Mouse (Mus musculus) lung, postnatal 0 days (tissue): ENCODE results near the gene Lhfpl3. TPM values are rescaled to one million over a fixed set of nuclear protein-coding genes. Genes with fewer than 3 reads are reported as not detected.

Source experiments
- ATAC-seq: fragments of 200-750 bp; cut with Nextera tagmentation; 2 replicates; pipeline ENCODE4 v1.8.0; 2017; ENCODE audit warnings: moderate library complexity
- DNase-seq: peaks from one replicate; pipeline ENCODE4 v3.0.0-alpha.2; 2016; ENCODE audit warnings: low spot score
- H3K27ac ChIP-seq: fragments of 300-500 bp; sonication (generic); 2 replicates; pipeline ENCODE4 v1.5.1; 2014; ENCODE audit warnings: antibody characterized with exemption, mild to moderate bottlenecking, low read length, mixed read lengths
- H3K27me3 ChIP-seq: fragments of 300-500 bp; sonication (generic); replicated peaks from 2 replicates; pipeline ENCODE4 v1.6.1; 2014; ENCODE audit warnings: low read length, mixed read lengths; ENCODE audit not compliant: insufficient read depth
- H3K36me3 ChIP-seq: fragments of 300-500 bp; sonication (generic); 2 replicates; pipeline ENCODE4 v1.6.1; 2014; ENCODE audit warnings: low read length, mixed read lengths; ENCODE audit not compliant: insufficient read depth
- H3K4me1 ChIP-seq: fragments of 300-500 bp; sonication (generic); 2 replicates; pipeline ENCODE4 v1.6.1; 2014; ENCODE audit warnings: antibody characterized with exemption, low read depth, low read length, mixed read lengths; ENCODE audit not compliant: insufficient read depth
- H3K4me2 ChIP-seq: fragments of 300-500 bp; sonication (generic); replicated peaks from 2 replicates; pipeline ENCODE4 v1.6.1; 2014; ENCODE audit warnings: low read depth, mild to moderate bottlenecking, low read length, moderate library complexity, mixed read lengths
- H3K4me3 ChIP-seq: fragments of 300-500 bp; sonication (generic); 2 replicates; pipeline ENCODE4 v1.5.1; 2014; ENCODE audit warnings: low read depth, low read length
- H3K9ac ChIP-seq: fragments of 300-500 bp; sonication (generic); replicated peaks from 2 replicates; pipeline ENCODE4 v1.6.1; 2014; ENCODE audit warnings: low read depth, mild to moderate bottlenecking
- H3K9me3 ChIP-seq: fragments of 300-500 bp; sonication (generic); 2 replicates; pipeline ENCODE4 v1.6.1; 2016; ENCODE audit warnings: low read length, mixed read lengths
- CTCF ChIP-seq: IDR thresholded peaks from 2 replicates; pipeline ENCODE4 v1.5.1; 2016; ENCODE audit warnings: antibody characterized with exemption, mild to moderate bottlenecking
- EP300 ChIP-seq: IDR thresholded peaks from 2 replicates; pipeline ENCODE4 v1.6.1; 2016; ENCODE audit warnings: antibody characterized with exemption, mild to moderate bottlenecking, control low read depth
- WGBS: fragments of 180-500 bp; shearing (Covaris S2); extraction: QIAGEN DNeasy Blood & Tissue Kit; methylation state at CpG from one replicate; pipeline ENCODE4 v1.1.7; 2014; 5-methylcytosine and 5-hydroxymethylcytosine counted together
- polyA plus RNA-seq: library from polyadenylated mRNA; unstranded; fragments of >200 nt; fragmentation: Nextera tagmentation; extraction: Ambion mirVana; gene quantifications from 2 replicates; pipeline ENCODE4 v1.2.1, GENCODE M21; 2015

The Lhfpl3 gene
- polyA plus RNA-seq, 1 experiment from 2014 or later = 0.04 TPM

- Histone ChIP-seq H3K4me2 (no peak overlapping the region), H3K4me3 (no peak overlapping the region), H3K27ac (0 out of 2 replicates have a peak overlapping the region, but pooled peaks have one; percentile 32), H3K36me3 (no peaks in the 10 kb centered on the region), H3K27me3 (no peaks in the 10 kb centered on the region), H3K4me1 (no peaks in the 10 kb centered on the region), H3K9me3 (no peaks in the 10 kb centered on the region), H3K9ac (no peak overlapping the region)
- TF ChIP-seq CTCF (no peak), EP300 (peak; percentile 56; the same call in 1 of the 2 replicates)
- DNase-seq = peak; percentile 24
- WGBS = 45% methylated on average over 8 of the region's 8 CpGs
- peak; percentile 56 for ATAC-seq
These were observed 269.9 kb downstream of the Lhfpl3 start for GRCm38 (mm10) chr5:23015587-23016335.

- no peak overlapping the region for H3K27ac ChIP-seq
- H3K4me2 ChIP-seq = no peak overlapping the region
- H3K4me1 ChIP-seq = no peaks in the 10 kb centered on the region
- TF ChIP-seq EP300 (no peak), CTCF (no peak)
- H3K4me3 ChIP-seq = no peak overlapping the region
- H3K36me3 ChIP-seq = no peaks in the 10 kb centered on the region
- no peaks in the 10 kb centered on the region for H3K27me3 ChIP-seq
- ATAC-seq (no peak), DNase-seq (no peak)
- 54% methylated on average over 6 of the region's 6 CpGs for WGBS
- no peak overlapping the region for H3K9ac ChIP-seq
- no peaks in the 10 kb centered on the region for H3K9me3 ChIP-seq
These were observed 289.3 kb downstream of the Lhfpl3 start for GRCm38 (mm10) chr5:23034944-23035726.

GRCm38 (mm10) chr5:23035727-23036029 lies 289.8 kb downstream of the Lhfpl3 start:
- no peak overlapping the region for H3K4me3 ChIP-seq
- no peaks in the 10 kb centered on the region for H3K27me3 ChIP-seq
- no peaks in the 10 kb centered on the region for H3K9me3 ChIP-seq
- H3K36me3 ChIP-seq = no peaks in the 10 kb centered on the region
- whole genome bisulfite sequencing = 70% methylated on average over 5 of the region's 5 CpGs
- DNase-seq = no peak
- no peak overlapping the region for H3K4me2 ChIP-seq
- no peak overlapping the region for H3K27ac ChIP-seq
- no peak overlapping the region for H3K9ac ChIP-seq
- ATAC-seq = no peak
- no peaks in the 10 kb centered on the region for H3K4me1 ChIP-seq
- TF ChIP-seq CTCF = no peak
- TF ChIP-seq EP300 = no peak

- Histone ChIP-seq H3K9ac (no peak overlapping the region), H3K36me3 (no peaks in the 10 kb centered on the region), H3K27ac (no peak overlapping the region), H3K9me3 (no peaks in the 10 kb centered on the region), H3K4me1 (no peaks in the 10 kb centered on the region), H3K27me3 (no peaks in the 10 kb centered on the region), H3K4me3 (no peak overlapping the region), H3K4me2 (no peak overlapping the region)
- no peak for ATAC-seq
- TF ChIP-seq CTCF (no peak), EP300 (no peak)
- WGBS = 46% methylated on average over 4 of the region's 4 CpGs
- DNase-seq = no peak
These were observed 294.6 kb downstream of the Lhfpl3 start for GRCm38 (mm10) chr5:23040429-23040828.

GRCm38 (mm10) chr5:23042862-23043261 lies 297.0 kb downstream of the Lhfpl3 start:
- H3K27me3 ChIP-seq = no peaks in the 10 kb centered on the region
- H3K4me1 ChIP-seq = no peaks in the 10 kb centered on the region
- H3K27ac ChIP-seq = no peak overlapping the region
- H3K4me2 ChIP-seq = no peak overlapping the region
- H3K9me3 ChIP-seq = no peaks in the 10 kb centered on the region
- whole genome bisulfite sequencing = 79% methylated on average over 5 of the region's 5 CpGs
- TF ChIP-seq CTCF (no peak), EP300 (no peak)
- H3K9ac ChIP-seq = no peak overlapping the region
- H3K4me3 ChIP-seq = no peak overlapping the region
- DNase-seq (no peak), ATAC-seq (no peak)
- H3K36me3 ChIP-seq = no peaks in the 10 kb centered on the region

GRCm38 (mm10) chr5:23049083-23049663 lies 303.3 kb downstream of the Lhfpl3 start:
- WGBS = 47% methylated on average over 7 of the region's 7 CpGs
- no peak overlapping the region for H3K4me2 ChIP-seq
- H3K4me3 ChIP-seq = no peak overlapping the region
- no peaks in the 10 kb centered on the region for H3K4me1 ChIP-seq
- H3K9ac ChIP-seq = no peak overlapping the region
- ATAC-seq = no peak
- H3K9me3 ChIP-seq = no peaks in the 10 kb centered on the region
- H3K27me3 ChIP-seq = no peaks in the 10 kb centered on the region
- TF ChIP-seq EP300 = no peak
- no peak for TF ChIP-seq CTCF
- H3K27ac ChIP-seq = no peak overlapping the region
- no peaks in the 10 kb centered on the region for H3K36me3 ChIP-seq
- DNase-seq = no peak
